Mouse (Mus musculus) heart, embryonic 11.5 days (tissue): Measurements from ENCODE around the gene Arhgap15. TPM values are rescaled to one million over a fixed set of nuclear protein-coding genes. Genes with fewer than 3 reads are reported as not detected.

ENCODE experiments used
- ATAC-seq: fragments of 200-750 bp; cut with Nextera tagmentation; replicated peaks from 2 replicates; pipeline ENCODE4 v1.8.0; 2017; ENCODE audit warnings: moderate library complexity; ENCODE audit not compliant: insufficient number of reproducible peaks, low FRiP score, low TSS enrichment
- H3K27ac ChIP-seq: fragments of 300-500 bp; sonication (generic); 2 replicates; pipeline ENCODE4 v1.5.1; 2014; ENCODE audit warnings: mild to moderate bottlenecking, low read depth, low read length
- H3K27me3 ChIP-seq: fragments of 300-500 bp; sonication (generic); 2 replicates; pipeline ENCODE4 v1.6.1; 2014; ENCODE audit warnings: mild to moderate bottlenecking, low read length, mixed read lengths; ENCODE audit not compliant: control insufficient read depth, insufficient read depth
- H3K36me3 ChIP-seq: fragments of 300-500 bp; sonication (generic); 2 replicates; pipeline ENCODE4 v1.6.1; 2014; ENCODE audit warnings: mild to moderate bottlenecking, low read length, moderate library complexity, mixed read lengths; ENCODE audit not compliant: control insufficient read depth, insufficient read depth
- H3K4me1 ChIP-seq: fragments of 300-500 bp; sonication (generic); 2 replicates; pipeline ENCODE4 v1.6.1; 2014; ENCODE audit warnings: low read length; ENCODE audit not compliant: control insufficient read depth, insufficient read depth
- H3K4me2 ChIP-seq: fragments of 300-500 bp; sonication (generic); 2 replicates; pipeline ENCODE4 v1.6.1; 2014; ENCODE audit warnings: mild to moderate bottlenecking, moderate library complexity
- H3K4me3 ChIP-seq: fragments of 300-500 bp; sonication (generic); 2 replicates; pipeline ENCODE4 v1.5.1; 2014; ENCODE audit warnings: low read depth, low read length
- H3K9ac ChIP-seq: fragments of 300-500 bp; sonication (generic); 2 replicates; pipeline ENCODE4 v1.6.1; 2014; ENCODE audit warnings: mild to moderate bottlenecking, low read depth, low read length, moderate library complexity
- H3K9me3 ChIP-seq: fragments of 300-500 bp; sonication (generic); replicated peaks from 2 replicates; pipeline ENCODE4 v1.6.1; 2016; ENCODE audit warnings: low read length; ENCODE audit not compliant: control insufficient read depth
- WGBS: fragments of 180-500 bp; shearing (Covaris S2); extraction: QIAGEN DNeasy Blood & Tissue Kit; methylation state at CpG from one replicate; pipeline ENCODE4 v1.1.7; 2014; ENCODE audit not compliant: insufficient replicate concordance; 5-methylcytosine and 5-hydroxymethylcytosine counted together
- polyA plus RNA-seq: library from polyadenylated mRNA; unstranded; fragments of >200 nt; fragmentation: Nextera tagmentation; extraction: Ambion mirVana; gene quantifications from 2 replicates; pipeline ENCODE4 v1.2.1, GENCODE M21; 2014

Arhgap15 gene
- polyA plus RNA-seq, 1 experiment from 2014 or later = 0.43 TPM

DNA sequence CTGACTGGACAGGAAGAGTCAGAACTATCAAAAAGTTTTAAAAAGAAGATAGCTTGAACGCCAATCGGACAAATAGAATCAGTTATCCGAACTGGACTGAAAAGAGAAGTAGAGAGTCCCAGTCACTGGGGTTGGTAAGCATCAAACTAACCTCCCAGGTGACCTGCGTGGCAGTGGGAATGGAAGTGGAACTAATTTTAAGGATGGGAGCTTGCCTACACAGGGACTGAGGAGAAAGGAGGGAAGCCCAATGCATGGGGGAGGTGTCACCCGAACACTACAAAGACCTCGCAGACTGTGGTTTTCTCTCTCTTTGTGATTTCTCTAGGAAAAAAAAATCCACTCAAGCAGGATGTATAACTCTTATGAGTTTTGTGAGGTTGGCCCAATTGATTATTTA is 469.2 kb downstream of the Arhgap15 start:
- no peaks in the 10 kb centered on the region for H3K4me1 ChIP-seq
- H3K27ac ChIP-seq = no peak overlapping the region
- no peak overlapping the region for H3K9ac ChIP-seq
- H3K4me2 ChIP-seq = no peak overlapping the region
- WGBS = 75% methylated on average over 6 of the region's 6 CpGs
- ATAC-seq = no peak
- H3K9me3 ChIP-seq = no peaks in the 10 kb centered on the region
- no peaks in the 10 kb centered on the region for H3K27me3 ChIP-seq
- no peaks in the 10 kb centered on the region for H3K36me3 ChIP-seq
- H3K4me3 ChIP-seq = no peak overlapping the region

DNA sequence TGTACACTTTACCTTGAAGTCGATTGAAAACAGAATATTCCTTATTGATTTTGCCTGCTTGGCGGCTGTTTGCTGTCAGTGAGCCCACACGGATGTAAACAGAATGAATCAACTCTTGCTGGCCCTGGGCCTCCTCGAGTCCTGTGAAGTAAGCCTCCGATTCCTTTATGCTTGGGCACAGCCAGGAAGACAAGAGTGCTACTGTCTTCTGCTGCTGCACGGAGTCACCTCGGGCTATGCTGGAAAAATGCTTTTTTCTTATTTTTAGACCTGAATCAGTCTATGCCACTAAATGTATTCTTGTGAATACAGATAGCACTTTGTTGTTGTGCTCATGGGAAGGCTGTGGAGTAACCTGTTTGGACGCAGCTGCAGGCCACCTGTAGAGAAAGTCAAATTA is 469.7 kb downstream of the Arhgap15 start:
- no peak overlapping the region for H3K4me2 ChIP-seq
- 50% methylated on average over 8 of the region's 8 CpGs for WGBS
- no peak overlapping the region for H3K9ac ChIP-seq
- no peaks in the 10 kb centered on the region for H3K4me1 ChIP-seq
- H3K27ac ChIP-seq = no peak overlapping the region
- H3K27me3 ChIP-seq = no peaks in the 10 kb centered on the region
- no peaks in the 10 kb centered on the region for H3K9me3 ChIP-seq
- no peak overlapping the region for H3K4me3 ChIP-seq
- no peaks in the 10 kb centered on the region for H3K36me3 ChIP-seq
- no peak for ATAC-seq

DNA sequence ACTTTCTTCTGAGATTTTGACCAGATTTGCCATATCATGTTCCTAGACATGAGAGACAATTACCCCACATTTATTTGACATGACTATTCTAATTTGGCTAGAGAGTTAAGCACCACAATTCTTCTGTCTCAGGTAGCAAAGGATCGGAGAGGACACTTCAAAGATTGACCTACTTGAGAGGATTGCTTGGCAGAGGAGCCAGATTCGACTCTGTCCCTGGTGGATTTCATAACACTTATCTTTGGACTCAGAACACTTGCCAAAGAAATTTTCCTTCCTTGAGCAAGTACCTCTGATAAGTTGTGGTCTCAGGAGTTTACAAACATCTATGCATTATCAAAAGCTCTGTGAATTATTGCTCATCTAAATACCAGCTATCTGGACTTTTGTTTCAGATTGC is 473.1 kb downstream of the Arhgap15 start:
- H3K9ac ChIP-seq = no peak overlapping the region
- 53% methylated on average over 2 of the region's 2 CpGs for WGBS
- no peak overlapping the region for H3K4me2 ChIP-seq
- no peaks in the 10 kb centered on the region for H3K9me3 ChIP-seq
- no peaks in the 10 kb centered on the region for H3K4me1 ChIP-seq
- H3K27ac ChIP-seq = no peak overlapping the region
- H3K27me3 ChIP-seq = no peaks in the 10 kb centered on the region
- no peaks in the 10 kb centered on the region for H3K36me3 ChIP-seq
- ATAC-seq = no peak
- H3K4me3 ChIP-seq = no peak overlapping the region

DNA sequence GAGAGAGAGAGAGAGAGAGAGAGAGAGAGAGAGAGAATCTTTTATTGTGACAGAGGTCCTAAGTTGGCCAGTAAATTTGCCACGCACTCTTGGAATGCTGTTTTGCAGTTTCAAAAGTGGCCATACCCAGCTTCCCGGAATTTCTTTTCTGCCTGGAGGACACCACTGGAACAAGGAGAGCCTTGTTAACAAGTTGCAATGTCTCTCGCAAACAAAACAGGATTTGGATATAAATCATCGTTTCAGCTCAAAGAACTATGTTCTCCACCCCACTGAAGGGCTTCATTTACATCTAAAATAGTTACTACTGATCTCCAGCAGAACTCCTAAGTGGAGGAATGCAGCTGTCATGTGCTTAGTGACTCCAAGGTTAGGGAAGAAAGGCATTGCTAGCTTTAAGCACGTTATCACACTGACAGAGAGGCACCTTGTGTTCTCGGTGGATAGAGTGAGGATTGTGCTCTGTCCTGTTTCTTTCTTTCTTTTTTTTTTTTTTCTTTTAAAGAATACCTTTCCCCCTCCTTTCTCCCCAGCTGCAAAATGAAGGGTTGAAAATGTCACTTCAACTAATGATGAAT is 473.6 kb downstream of the Arhgap15 start:
- H3K9ac ChIP-seq = no peak overlapping the region
- no peaks in the 10 kb centered on the region for H3K9me3 ChIP-seq
- H3K27me3 ChIP-seq = no peaks in the 10 kb centered on the region
- H3K4me3 ChIP-seq = no peak overlapping the region
- H3K36me3 ChIP-seq = no peaks in the 10 kb centered on the region
- no peak for ATAC-seq
- H3K27ac ChIP-seq = no peak overlapping the region
- 15% methylated on average over 6 of the region's 6 CpGs for WGBS
- H3K4me2 ChIP-seq = peak overlapping the region; percentile 22; the same call in 1 of the 2 replicates
- H3K4me1 ChIP-seq = no peaks in the 10 kb centered on the region

DNA sequence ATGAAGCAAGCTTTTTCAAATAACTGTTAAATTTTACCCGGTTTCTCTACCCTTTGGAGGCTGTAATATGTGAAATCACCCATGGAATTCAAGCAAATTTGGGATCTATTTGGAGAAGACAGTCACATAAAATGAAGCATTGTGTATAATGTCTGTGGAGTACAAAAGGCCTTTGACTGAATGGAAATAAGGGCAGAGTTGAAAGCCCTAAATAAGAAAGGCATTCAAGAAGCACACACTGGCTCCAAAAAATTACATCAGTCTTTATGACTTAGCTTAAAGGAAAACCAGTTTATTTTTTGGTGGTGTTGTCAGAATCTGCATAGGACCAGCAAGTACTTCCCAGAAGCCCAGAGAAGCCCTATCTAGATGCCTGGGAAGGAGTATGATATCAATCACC is 486.2 kb downstream of the Arhgap15 start:
- WGBS = 70% methylated on average over 1 of the region's 1 CpGs
- no peak for ATAC-seq

DNA sequence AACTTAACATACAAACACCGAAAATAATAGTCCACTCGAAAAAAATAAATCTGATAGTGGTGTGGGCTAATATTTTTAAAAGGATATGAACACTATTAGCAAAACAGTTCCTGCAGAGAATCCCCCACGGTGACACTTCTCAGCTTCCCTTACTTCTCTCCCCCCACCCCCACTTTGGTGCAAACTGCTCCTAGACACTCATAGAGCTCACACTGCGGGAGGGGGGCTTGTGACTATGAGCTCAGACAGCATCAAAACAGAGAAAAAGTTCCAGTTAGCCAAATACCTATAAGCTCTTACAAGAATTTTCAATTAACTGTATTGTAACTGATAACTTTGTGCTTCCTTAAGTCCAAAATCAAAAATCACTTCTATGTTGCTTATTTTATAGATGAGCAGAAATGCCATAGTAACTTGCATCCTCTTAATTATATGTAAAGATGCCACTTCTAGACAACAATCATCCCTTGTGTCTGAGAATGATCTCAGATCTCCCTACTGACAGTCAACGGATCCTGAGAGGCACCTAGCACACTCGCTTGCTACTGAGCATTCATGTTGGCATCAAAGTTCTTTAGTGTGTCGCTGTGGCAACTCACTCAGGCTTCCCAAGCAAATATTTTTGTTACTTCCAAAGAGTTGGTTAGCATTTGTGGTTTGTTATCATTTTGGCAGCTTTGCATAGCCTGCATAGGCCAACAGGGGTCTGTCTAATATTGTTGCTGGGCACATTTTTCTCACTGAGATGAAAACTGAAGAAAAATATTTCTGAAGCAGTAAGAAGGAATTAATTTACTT is 493.2 kb downstream of the Arhgap15 start:
- 61% methylated on average over 7 of the region's 7 CpGs for WGBS

More for the DNA sequence above, 486.2 kb downstream of the Arhgap15 start:
- H3K27ac ChIP-seq = no peak overlapping the region
- no peaks in the 10 kb centered on the region for H3K27me3 ChIP-seq
- H3K4me3 ChIP-seq = no peak overlapping the region
- H3K9me3 ChIP-seq = no peaks in the 10 kb centered on the region
- H3K36me3 ChIP-seq = no peaks in the 10 kb centered on the region
- no peaks in the 10 kb centered on the region for H3K4me1 ChIP-seq
- no peak overlapping the region for H3K9ac ChIP-seq
- no peak overlapping the region for H3K4me2 ChIP-seq

GRCm38 (mm10) chr2:44242628-44243255 is 494.1 kb downstream of the Arhgap15 start:
- H3K9ac ChIP-seq = no peak overlapping the region
- H3K9me3 ChIP-seq = no peaks in the 10 kb centered on the region
- H3K27ac ChIP-seq = no peak overlapping the region
- ATAC-seq = no peak
- H3K4me3 ChIP-seq = no peak overlapping the region
- H3K4me2 ChIP-seq = no peak overlapping the region
- no peaks in the 10 kb centered on the region for H3K36me3 ChIP-seq
- no peaks in the 10 kb centered on the region for H3K4me1 ChIP-seq
- H3K27me3 ChIP-seq = no peaks in the 10 kb centered on the region
- 80% methylated on average over 15 of the region's 15 CpGs for WGBS

More for the DNA sequence above, 493.2 kb downstream of the Arhgap15 start:
- Histone ChIP-seq H3K9me3 (no peaks in the 10 kb centered on the region), H3K4me1 (no peaks in the 10 kb centered on the region), H3K36me3 (no peaks in the 10 kb centered on the region), H3K27me3 (no peaks in the 10 kb centered on the region), H3K27ac (no peak overlapping the region), H3K4me3 (no peak overlapping the region), H3K9ac (no peak overlapping the region), H3K4me2 (no peak overlapping the region)
- ATAC-seq = no peak

- H3K4me3 ChIP-seq = no peak overlapping the region
- WGBS = 83% methylated on average over 4 of the region's 4 CpGs
- H3K4me1 ChIP-seq = no peaks in the 10 kb centered on the region
- H3K27me3 ChIP-seq = no peaks in the 10 kb centered on the region
- H3K27ac ChIP-seq = no peak overlapping the region
- ATAC-seq = no peak
- H3K9ac ChIP-seq = no peak overlapping the region
- no peaks in the 10 kb centered on the region for H3K36me3 ChIP-seq
- no peak overlapping the region for H3K4me2 ChIP-seq
- no peaks in the 10 kb centered on the region for H3K9me3 ChIP-seq
These were observed 506.7 kb downstream of the Arhgap15 start for GRCm38 (mm10) chr2:44255343-44255742.
